Mouse (Mus musculus): ENCODE results near the gene Zdhhc22.

The Zdhhc22 gene

GRCm38 (mm10) chr12:86989890-86990754 is at the start of gene Zdhhc22:
Gene Zdhhc22 (minus strand): TSS chr12:86990430.
- peak; percentile 42 for DNase-seq (ENCODE audit: low read depth, low spot score)

- DNase-seq (ENCODE audit: low read depth, low spot score): no peak
These were observed 46.4 kb upstream of the Zdhhc22 start for GRCm38 (mm10) chr12:87036631-87037030.

DNA sequence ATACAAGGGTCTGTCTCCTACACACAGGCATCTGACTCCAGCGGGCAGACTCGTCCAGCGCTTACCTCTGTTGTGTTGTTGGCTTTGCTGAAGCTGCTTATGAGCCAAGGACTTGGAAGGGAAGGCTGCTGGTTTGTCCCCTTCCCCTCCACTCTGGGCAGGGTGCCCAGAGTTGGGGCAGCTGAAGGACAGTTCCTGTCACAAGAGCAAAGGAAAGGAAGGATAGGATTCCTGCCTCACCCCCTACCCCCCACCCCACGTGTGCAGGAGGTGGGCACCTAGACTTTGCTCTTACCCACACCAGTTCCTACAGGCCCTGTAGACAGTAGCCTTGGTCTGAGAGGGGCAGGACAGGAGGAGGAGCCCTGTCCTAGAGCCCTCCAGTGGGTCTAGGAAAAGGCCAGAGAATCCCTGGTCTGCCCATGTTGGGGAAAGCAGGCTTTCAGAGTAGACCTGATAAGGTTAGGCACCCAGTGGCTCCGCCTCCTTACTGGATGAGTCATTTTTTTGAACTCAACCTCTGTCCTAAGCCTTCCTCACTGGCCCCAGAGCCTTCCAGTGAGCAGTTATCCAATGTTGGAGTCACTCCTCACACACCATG is 41.0 kb upstream of the Zdhhc22 start:
- DNase-seq (ENCODE audit: low read depth, low spot score): no peak

DNA sequence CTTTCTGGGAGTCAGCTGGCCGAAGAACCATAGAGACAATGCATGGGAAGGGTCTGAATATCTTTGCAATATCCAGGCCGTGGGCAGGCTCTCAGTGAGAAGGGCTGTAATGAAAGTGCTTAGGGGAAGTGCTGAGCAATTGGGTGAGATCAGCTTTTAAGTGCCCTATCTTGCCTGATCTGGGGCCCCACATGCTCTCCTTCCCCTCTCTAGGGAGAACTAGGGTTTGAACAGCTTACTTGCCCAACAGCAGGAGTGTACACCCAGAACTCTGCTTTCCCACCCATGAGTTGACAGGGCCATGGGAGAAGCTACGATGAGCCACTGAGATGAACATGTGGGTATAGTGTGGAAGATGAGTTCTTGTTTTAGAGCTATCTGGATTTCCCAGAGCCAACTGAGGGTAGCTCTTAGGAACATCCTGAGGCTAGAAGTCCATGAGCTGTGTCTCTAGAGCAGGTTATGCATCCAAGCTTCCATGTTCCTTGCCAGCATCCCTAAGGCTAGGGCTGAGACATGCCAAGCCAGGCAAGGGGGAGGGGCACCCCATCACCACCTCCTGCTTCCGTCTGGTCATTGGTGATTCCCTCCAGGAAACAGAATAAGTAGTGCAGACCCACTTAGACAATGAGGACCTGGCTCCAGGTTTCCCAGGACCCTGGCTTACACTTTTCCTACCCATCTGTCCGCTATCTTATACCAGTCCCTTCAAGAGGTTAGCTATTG is 39.2 kb upstream of the Zdhhc22 start:
- no peak for DNase-seq (ENCODE audit: low read depth, low spot score)

DNA sequence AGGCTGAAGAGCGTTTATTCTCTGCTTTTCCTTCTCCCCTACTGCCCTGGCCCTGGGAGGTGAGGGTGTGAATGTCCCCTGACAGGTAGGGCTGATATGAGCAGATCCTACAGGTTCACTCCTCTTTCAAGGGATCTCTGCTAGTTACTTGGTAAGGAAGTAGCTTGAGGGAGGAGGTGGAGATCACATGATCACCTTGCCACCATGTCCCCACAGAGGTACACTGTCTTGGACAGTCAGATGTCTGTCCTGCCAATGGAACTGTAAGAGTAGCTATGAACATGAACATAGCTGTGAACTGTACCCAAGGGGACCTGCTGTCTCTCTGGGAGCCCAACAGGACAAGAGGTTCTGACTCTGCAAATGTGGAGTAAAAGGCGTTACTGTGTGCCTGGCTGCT is 37.8 kb upstream of the Zdhhc22 start:
- DNase-seq (ENCODE audit: low read depth, low spot score): no peak

DNA sequence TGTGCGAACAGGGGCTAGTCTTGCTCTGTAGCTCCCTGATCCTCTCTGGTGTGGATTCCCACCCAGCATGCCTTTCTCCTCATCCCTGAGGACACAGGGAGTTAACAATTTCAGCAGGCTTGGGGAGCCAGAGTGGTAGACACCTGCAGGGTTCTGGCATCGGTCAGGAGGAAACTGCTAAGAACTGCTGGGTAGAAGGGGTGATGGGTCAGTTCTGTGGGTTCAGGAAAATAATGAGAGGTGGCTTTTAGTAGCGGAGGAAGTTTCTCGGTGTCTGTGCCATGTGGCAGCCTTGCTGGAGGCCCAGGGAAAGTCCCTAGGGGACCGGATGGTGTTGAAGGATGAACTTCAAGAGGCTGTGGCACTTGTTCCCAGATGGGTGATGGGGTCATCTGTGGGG is 37.2 kb upstream of the Zdhhc22 start:
- DNase-seq (ENCODE audit: low read depth, low spot score): no peak

GRCm38 (mm10) chr12:87026871-87027240 is 36.6 kb upstream of the Zdhhc22 start:
- no peak for DNase-seq (ENCODE audit: low read depth, low spot score)

DNA sequence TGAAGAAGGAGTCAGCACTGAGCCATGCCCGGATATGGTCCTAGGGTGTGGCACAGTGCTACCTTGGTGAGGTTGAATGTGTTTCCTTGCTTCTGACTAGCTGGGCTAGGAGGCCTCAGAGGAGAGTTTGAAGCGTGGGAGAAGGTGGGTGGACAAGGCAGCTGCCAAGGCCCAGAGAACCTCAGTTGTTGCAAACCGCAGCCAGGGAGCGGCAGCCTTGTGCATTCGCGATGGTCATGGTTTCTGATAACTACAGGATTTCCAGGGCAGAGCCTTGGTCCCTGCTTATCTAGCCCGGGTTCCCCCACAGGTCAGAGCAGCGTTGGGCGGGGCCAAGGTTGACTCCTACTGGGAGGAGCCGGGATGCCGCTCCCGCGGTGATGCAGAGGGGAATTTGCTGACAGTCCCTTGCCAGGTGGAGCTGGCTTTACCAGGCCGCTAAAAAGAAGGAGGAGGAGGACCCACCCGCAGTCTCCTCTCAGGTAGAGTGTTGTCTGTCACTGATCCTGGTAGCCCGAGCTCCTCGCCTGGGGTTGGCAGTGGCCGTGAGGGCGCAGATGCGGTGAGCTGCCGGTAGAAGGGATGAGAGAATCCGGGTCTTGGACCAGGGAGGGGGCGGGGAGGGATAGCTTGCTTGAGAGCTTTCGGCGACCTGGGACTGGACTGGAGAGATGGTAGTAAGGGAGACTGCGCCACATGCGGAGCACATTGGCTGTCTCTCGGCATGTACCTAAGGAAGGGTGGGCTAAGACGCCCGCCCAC is 36.1 kb upstream of the Zdhhc22 start:
- DNase-seq (ENCODE audit: low read depth, low spot score): peak; percentile 86

DNA sequence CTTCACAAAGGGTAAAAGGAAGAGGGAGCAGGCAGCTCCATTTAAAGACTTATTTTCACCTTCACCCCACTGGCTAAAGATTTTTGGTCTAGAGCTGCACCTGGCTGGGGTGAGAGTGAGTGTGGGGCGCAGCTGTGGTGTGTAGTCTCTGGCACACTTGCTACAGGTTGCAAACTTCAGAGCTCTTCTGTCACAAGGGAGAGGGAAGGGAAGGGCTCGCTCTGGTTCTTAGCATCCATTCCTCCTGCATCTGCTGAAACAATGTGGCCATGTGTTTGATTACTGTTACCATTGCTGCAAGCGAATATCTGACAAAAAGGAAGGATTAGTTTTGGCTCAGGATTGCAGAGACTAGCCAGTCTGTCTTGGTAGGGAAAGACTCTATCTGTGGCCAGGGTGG is 33.2 kb upstream of the Zdhhc22 start:
- no peak for DNase-seq (ENCODE audit: low read depth, low spot score)

GRCm38 (mm10) chr12:87022006-87022405 is 31.8 kb upstream of the Zdhhc22 start:
- DNase-seq (ENCODE audit: low read depth, low spot score): no peak

- no peak for DNase-seq (ENCODE audit: low read depth, low spot score)
These were observed 30.8 kb upstream of the Zdhhc22 start, which contains the start of gene Tmem63c for GRCm38 (mm10) chr12:87021040-87021439. Gene Tmem63c (plus strand): TSS chr12:87021340.

GRCm38 (mm10) chr12:87018756-87019155 is 28.5 kb upstream of the Zdhhc22 start:
- DNase-seq (ENCODE audit: low read depth, low spot score): no peak

GRCm38 (mm10) chr12:87017041-87017440 is 26.8 kb upstream of the Zdhhc22 start:
- peak; percentile 72 for DNase-seq (ENCODE audit: low read depth, low spot score)

DNA sequence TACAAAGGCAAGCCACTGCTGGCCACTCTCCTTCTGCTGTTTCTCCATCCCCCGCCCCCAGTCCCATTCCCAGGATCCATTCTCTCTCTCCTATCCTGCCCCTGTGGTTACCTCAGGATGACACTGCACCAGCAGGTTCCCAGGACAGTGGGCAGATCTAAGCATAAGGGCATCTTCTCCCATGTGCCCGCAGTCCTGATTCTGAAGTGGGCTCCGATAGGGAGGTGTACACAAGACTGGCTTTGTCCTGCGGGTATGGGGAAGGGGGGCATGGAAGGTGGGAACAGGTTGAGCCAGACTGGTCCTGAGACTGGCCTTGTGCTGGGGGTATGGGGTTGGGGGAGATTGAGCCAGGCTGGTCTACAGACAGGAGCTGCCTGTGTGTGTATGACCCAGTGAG is 14.4 kb upstream of the Zdhhc22 start:
- no peak for DNase-seq (ENCODE audit: low read depth, low spot score)

GRCm38 (mm10) chr12:87003606-87004005 is 13.4 kb upstream of the Zdhhc22 start:
- no peak for DNase-seq (ENCODE audit: low read depth, low spot score)

GRCm38 (mm10) chr12:87002815-87003214 is 12.6 kb upstream of the Zdhhc22 start:
- peak; percentile 56 for DNase-seq (ENCODE audit: low read depth, low spot score)

GRCm38 (mm10) chr12:87002209-87002608 is 12.0 kb upstream of the Zdhhc22 start:
- no peak for DNase-seq (ENCODE audit: low read depth, low spot score)

GRCm38 (mm10) chr12:87000840-87001176 is 10.6 kb upstream of the Zdhhc22 start:
- DNase-seq (ENCODE audit: low read depth, low spot score): no peak

DNA sequence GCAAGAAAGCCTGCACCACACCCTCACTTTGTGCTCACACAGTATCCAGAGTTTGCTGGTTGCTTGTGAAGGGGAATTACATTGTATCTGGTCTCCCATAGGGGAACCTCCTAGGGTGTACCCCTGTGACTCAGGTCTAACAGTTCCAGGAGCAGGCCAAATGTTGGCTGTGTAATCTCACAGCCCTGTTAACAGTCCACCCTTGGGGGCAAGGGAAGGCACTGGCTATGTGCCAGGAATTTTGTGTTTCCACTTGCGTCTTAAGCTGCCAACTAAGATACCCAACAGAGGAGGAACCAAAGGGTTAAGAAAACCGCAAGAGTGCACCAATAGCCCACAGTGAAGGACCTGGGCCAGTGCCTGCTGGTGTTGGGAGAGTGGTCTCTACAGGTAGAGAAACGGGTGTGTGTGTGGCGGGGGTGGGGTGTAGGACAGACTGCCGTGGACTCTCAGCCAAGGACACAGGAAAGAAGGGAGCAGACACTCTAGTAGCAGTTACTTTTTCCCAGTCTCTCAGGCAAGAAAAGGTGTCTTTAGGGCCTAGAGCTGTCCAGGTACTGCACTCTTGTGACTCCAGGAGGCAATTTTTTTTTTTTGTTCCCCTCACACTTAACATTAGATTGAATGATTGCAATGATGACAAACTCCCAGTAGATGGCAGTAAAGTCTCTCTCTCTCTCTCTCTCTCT is 10.1 kb upstream of the Zdhhc22 start:
- peak; percentile 67 for DNase-seq (ENCODE audit: low read depth, low spot score)

DNA sequence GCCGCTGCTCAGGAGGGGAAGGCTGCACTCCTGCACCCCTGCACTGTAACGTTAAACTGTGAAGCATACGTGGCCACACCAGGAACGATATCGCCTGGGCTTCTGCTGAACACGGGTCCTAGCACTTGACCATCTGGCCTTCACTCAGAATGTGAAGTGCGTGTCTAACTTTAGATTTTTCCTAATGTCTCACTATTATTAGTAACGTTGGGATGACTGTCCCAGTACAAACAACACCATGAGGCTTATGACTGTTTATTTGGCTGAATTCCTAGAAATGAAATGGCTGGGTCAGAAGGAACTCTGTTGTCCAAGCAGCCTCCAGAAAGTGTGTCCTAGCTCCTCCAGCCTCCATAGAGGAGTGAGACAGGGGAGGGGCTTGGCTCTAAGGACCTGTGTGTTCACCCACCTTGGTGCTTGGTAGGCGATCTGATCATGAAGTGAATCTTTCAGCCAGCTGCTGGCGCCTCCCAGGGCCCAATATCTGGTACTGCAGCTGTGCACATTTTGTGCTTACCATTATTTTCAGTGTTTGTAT is 9.1 kb upstream of the Zdhhc22 start:
- DNase-seq (ENCODE audit: low read depth, low spot score): peak; percentile 54

DNA sequence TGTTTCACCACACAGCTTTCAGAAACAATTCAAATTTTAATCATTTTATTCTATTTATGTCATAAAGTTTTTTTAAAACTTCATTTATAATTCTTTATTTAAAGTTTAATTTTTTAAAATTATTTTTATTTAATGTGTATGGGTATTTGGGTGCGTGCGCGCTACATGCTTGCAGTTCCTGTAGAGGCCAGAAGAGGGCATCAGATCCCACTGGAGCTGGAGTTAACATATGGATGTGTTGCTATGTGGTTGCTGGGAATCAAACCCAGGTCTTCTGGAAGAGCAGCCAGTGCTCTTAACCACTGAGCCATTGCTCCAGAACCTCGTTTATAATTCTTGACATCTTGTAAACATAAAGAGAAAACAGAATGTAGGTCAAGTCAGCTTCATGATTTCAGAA is 8.5 kb upstream of the Zdhhc22 start:
- peak; percentile 52 for DNase-seq (ENCODE audit: low read depth, low spot score)
